Mouse (Mus musculus) liver, embryonic 14.5 days (tissue): ENCODE measurements around the gene Tbl1x.

Experiments used
- CTCF ChIP-seq: IDR thresholded peaks from 2 replicates; pipeline ENCODE4 v1.5.1; 2016; ENCODE audit warnings: antibody characterized with exemption, low read depth, control low read depth
- EP300 ChIP-seq: IDR thresholded peaks from 2 replicates; pipeline ENCODE4 v1.6.1; 2016; ENCODE audit warnings: antibody characterized with exemption, low read depth

- no peak for TF ChIP-seq CTCF
- no peak for TF ChIP-seq EP300
Measured at GRCm38 (mm10) chrX:77490127-77490526, 20.7 kb upstream of the Tbl1x start.
